Mouse (Mus musculus) right cerebral cortex, postnatal 10 days (tissue): Measurements from ENCODE around the gene Acad11.

Source experiments
- DNase-seq, 2 experiments: peaks; one replicate each; pipeline ENCODE4 v3.0.0; 2021; ENCODE audit warnings: low spot score in 2 of 2

Gene Acad11

DNA sequence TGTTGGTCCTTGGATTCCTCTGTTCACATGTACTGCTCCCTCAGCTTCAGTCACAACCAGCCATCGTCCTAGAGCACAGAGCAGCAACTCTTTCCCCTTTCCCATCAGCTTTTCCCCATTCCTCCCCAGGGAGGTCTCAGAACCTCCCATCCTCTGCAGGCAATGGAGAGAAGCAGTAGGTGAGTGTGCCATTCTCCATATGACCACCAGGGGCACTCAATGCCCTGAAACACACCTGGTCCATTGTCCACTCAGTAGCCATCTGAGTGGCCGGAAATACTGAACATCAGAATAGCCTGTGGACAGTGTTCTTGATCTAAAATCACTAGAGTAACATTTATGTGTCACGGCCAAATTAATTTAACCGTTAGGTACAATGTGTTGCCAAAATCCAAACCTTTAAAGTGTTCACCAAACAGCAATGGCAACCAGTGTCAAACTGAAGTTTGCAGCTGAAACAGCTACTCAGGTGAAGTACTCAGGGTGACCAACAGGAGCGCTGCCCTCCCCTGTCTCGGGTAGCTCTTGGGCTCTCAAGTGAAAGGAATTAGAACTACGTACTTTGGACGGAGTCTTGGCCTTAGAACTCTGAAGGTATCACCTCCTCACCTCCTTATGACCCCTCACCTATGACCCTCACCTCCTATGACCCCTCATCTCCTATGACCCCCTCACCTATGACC, 81.3 kb downstream of the Acad11 start:
- no peak for DNase-seq

DNA sequence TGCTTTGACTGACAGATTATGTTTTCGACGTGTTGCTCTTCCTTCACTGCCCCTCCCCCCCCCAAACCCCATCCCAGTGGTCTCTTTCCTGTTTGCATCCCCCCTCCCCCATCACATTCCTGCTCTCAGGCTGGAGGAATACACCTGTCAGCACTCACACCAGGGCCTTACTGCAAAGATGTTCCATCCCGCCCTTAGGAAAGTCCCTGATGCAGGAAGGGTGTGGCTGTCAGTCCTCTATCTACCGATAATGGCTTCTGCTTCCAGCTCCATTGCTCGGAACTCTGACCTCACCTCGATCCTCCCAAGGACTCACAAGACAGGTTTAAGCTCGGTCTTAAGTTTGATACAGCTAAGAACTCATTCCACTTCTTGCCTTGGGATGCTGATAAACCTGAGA, 83.5 kb downstream of the Acad11 start:
- no peak for DNase-seq

DNA sequence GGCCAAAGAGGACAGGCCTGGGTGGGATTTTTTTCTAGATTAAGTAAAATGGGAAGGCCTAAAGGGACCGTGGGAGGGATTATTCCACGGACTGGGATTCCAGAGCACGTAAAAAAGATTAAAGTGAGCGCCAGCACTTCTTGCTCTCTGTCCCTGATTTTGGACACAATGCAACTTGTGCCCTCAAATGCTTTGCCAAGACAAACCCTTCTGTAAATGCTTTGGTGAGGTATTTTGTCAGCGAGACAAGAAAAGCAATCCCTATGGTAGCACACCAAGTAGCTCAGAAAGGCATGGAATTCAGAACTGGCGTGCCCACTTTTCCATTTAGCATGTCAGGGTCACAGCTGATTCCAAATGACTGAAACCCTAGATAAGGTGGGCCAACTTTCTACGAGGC, 85.8 kb downstream of the Acad11 start:
- DNase-seq = no peak

DNA sequence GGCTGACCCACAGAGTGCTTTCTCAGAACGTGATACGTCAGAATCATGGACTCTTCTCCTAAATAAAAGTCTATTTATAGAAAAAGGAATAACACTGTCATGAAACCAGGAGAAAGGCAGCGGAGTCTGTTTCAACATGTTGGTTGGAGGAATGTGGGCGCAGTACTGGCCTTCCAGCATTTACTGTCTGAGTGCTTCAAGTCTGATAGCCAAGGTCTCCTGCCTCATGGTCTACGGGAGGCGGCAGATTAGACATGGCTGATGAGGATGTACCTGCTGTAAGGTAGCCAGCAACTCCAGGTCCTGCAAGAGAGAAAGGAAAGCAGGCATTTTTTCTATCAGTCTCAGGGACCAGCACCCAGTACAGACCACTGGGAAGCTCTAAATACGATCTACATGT, 88.9 kb downstream of the Acad11 start:
- no peak for DNase-seq

DNA sequence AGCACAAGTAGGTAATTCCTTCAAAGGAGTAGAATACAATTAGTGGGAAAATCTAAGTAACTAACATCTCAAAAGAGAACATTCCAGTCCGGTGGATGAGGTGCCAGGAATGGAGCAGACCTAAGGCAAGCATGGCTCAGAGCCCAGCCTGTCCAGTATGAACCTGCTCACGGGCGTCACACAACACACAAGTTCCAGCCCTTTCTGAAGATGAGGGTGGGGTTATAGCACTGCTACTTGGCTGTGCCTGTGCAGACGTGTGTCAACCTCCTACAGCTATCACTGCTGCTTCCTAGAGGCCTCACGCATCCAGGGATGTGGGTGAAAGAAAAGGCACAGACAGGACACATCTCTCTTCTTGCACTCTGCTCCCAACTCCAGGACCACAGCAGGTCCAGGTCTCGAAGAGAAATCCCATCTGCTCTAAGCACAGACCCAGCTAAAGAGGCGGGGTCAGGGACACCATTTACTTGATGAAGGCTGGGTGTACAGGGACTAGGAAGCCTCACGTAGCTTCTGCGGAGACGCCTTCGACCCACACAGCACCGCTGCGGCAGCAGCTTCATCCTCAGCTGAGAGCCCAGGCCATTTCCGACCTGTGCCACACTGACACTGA, 92.0 kb downstream of the Acad11 start:
- no peak for DNase-seq

DNA sequence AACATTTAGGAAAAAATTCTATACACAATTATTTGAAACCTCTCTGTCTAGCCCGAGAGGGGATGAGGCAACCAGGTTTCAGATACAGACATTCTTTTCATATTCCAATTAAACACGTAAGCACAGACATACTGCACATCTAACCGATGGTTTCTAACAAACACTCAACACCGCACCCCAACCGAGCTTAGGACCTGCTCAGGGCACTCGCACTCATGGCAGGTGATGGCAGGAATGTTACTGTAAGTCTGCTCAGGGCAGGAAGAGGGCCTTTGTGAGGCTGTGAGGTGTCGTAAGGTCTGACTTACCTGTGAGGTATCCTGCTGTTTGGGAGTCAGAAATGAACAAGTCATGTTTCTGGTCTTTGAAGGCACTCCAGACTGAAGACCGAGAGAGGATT, 93.3 kb downstream of the Acad11 start:
- DNase-seq = no peak

DNA sequence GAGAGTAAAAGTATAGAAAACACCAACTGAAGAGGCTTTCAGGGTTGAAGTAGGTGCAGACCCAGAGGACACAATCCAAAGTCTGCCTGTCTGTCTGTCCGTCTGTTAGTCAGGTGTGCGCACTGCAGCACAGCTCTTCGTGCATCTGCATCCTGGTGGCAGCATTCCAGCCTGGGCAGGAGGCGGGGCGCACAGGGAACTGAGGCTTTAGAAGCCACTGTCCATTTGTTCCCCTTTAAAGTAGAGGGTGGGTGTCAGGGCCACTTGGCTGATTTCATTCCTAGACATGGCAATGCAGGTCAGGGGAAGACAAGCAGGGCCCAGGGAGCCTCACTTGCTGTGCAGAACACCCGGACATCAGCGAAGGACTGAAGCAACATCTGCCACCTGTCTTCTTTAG, 94.1 kb downstream of the Acad11 start:
- DNase-seq = no peak

DNA sequence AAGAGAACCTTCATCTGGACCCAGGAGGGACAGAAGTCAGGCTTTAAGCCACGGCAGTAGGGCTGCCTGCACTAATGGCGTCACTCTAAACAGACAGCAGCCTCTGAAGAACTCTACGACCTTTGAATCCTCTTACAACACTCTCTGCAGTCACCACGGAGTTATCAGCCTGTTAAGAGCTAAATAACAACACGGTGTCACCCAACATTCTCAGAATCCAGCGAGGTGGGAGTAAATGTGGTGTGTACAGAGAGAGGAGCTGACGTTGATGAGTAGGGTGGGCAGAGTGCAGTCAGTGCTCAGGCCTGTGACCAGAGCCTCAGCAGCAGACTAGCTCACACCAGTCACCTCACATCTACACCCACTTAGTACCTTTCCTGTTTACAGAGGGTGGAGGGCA, 97.9 kb downstream of the Acad11 start:
- no peak for DNase-seq

DNA sequence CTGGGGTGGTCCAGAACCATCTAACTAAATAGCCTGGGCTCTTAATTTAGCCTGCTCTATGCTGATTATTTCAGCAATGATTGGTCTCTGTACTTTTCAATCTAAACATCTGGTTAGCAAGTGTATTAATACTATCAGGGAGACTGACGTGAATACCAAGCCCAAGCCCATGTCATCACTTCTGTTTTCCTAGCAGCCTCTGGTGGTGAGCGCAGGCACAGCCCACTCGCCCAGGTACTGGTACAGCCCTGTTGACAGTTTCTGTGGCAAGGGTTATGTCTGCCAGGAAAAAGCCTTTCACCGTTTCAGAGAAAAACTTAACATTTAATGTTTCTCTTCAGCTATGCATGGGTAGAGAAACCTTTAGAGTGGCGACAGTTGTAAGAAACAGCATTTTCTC, 101.0 kb downstream of the Acad11 start:
- DNase-seq = no peak

DNA sequence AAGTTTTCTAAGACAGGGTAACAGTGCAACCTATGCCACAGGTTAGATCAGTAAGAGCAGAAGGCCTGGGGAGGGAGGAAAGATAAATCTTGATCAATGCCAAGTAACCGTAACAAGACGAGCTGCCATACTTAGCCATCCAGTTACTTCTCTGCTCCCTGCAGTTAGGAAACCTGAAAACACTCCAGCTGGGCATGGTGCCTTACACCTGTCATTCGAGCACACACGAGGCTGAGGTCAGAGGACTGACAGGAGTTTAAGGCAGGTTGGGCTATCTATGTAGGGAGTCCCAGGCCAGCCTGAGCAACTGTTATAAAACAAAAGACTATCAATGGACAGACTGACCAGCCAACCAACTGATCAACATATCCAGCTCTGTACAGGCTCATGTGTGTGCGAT, 102.7 kb downstream of the Acad11 start:
- DNase-seq = no peak

DNA sequence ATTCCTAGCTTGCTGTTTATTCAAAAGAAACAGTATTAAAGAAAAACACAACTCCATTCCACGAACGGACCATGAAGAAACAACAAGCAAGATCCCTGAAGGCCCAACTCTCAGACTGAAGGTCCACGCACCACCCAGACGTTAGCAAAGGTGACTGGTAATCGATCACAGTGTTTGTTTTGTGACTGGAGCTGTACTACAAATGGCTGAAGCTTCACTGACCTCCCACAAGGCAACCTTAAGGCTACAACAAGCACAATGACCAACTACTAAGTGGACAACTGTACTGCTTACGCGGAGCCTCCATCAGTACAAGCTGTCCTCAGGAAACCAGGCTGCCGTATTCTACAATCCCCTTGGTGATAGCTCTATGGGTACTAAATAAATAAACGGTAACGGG, 106.8 kb downstream of the Acad11 start:
- no peak for DNase-seq

DNA sequence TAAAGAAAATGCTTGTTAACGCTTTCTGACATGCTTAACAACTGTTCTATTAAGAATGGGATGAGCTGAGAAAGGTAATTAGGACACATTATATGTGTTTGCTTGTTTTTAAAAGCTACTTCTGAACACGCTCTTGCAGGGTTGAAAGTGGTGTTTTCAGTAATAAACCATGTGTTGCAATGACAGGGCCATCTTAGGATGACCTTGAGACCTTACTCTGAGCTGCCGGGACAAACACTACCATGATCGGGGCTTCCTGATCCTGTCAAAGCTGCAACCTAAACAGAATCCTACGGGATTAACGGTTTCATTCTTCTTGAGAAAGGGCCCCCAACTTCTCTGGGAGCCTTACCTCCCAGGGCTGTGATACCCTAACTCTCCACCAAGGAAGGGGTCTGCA, 108.5 kb downstream of the Acad11 start:
- no peak for DNase-seq

DNA sequence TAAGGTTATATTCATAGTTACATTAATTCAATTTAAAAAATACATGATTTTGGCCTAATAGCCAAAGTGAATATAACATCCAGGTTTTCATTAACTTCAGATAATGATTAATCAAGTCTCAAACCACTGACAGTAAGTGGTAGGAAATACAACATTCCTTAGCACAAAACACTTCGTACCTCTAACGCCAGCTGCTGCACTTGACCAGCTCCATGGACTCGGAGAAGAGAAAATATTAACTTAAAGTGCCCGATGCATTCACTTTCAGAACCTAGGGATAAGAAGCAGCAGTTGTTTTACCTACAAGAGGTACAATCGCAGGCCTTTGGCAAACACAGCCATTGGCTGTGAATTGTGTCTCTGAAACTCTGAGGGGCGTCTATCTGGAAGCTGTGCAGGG, 109.2 kb downstream of the Acad11 start:
- no peak for DNase-seq
